Mouse (Mus musculus): ENCODE measurements around the gene Apba3. TPM values are rescaled to one million over a fixed set of nuclear protein-coding genes. Genes with fewer than 3 reads are reported as not detected.

The Apba3 gene
- polyA plus RNA-seq, 1 experiment from 2014 or later: 61.2 TPM

DNA sequence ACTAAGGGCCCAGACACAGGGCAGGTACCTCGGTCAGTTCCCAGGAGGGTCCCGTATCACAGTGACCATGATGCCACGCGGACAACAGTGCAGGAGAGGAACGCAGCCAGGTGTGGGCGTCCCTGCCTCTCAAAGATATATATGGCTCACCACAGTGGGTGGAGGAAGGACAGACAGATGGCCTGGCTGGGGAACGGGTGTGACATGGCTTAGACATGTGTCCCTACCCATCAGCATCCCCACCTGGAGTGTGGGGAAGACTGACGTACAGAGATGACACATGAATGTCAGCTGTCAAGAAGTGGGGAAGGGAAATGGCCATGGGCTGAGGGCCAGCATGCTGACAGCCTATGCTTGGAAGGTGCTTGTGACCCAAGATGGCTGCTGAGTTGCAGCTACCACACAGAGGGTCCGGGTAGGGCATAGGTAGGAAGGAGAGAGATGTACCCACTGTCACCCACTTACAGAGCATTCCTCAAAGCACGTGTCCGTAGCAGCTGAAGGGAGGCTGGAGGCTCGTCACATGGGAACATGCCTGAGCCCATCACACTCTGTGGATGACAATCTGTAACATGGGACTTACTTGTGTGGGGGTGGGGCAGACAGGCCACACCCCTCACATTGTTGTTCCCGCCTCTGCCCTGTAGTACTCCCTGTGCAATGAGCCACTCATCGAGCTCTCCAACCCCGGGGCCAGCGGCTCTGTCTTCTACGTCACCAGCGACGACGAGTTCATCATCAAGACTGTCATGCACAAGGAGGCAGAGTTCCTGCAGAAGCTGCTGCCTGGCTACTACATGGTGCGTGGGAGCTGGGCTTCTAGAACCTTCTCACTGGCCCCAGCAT is 40.3 kb downstream of the Apba3 start:
- 91% methylated on average over 21 of the region's 21 CpGs for whole genome bisulfite sequencing
- ATAC-seq (ENCODE audit: low read depth): no peak
- Histone ChIP-seq H3K9me3 (ENCODE audit: control insufficient read depth, low read length) (no peaks in the 10 kb centered on the region), H3K27me3 (ENCODE audit: control insufficient read depth, insufficient read depth, low read depth, low read length) (no peaks in the 10 kb centered on the region), H3K4me3 (ENCODE audit: low read length) (no peak overlapping the region), H3K4me2 (ENCODE audit: low read depth, low read length) (no peak overlapping the region), H3K27ac (ENCODE audit: low read length) (no peak overlapping the region), H3K4me1 (replicated peaks; ENCODE audit: control insufficient read depth, insufficient read depth, low read length) (peaks cover 17% of the 10 kb centered on the region), H3K9ac (ENCODE audit: low read length) (no peak overlapping the region), H3K36me3 (ENCODE audit: control insufficient read depth, insufficient read depth, low read length) (peaks cover 46% of the 10 kb centered on the region)

DNA sequence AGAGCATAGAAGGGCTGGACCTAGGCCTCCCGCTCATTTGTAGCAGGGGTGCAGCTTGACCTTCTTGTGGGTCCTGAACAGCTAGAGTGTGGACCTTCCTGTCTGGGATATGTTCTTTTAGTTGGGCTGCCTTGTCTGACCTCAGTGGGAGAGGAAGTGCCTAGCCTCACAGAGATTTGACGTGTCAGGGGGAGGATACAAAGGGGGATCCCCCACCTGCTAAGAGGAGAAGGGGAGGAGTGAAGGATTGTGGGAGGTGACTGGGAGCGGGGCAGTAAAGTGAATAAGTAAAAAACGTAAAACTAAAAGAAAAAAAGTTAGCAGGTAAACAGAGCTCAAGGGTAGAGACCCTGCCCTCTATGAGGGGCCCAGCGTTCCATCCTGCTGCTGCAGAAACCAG is 42.8 kb downstream of the Apba3 start:
- H3K9me3 ChIP-seq (ENCODE audit: control insufficient read depth, low read length): no peaks in the 10 kb centered on the region
- no peak overlapping the region for H3K4me3 ChIP-seq (ENCODE audit: low read length)
- ATAC-seq (ENCODE audit: low read depth): no peak
- H3K9ac ChIP-seq (ENCODE audit: low read length): no peak overlapping the region
- H3K4me1 ChIP-seq (replicated peaks; ENCODE audit: control insufficient read depth, insufficient read depth, low read length): no peaks in the 10 kb centered on the region
- no peak overlapping the region for H3K4me2 ChIP-seq (ENCODE audit: low read depth, low read length)
- H3K36me3 ChIP-seq (ENCODE audit: control insufficient read depth, insufficient read depth, low read length): peaks cover 66% of the 10 kb centered on the region
- no peaks in the 10 kb centered on the region for H3K27me3 ChIP-seq (ENCODE audit: control insufficient read depth, insufficient read depth, low read depth, low read length)
- H3K27ac ChIP-seq (ENCODE audit: low read length): no peak overlapping the region
- 81% methylated on average over 5 of the region's 5 CpGs for WGBS

DNA sequence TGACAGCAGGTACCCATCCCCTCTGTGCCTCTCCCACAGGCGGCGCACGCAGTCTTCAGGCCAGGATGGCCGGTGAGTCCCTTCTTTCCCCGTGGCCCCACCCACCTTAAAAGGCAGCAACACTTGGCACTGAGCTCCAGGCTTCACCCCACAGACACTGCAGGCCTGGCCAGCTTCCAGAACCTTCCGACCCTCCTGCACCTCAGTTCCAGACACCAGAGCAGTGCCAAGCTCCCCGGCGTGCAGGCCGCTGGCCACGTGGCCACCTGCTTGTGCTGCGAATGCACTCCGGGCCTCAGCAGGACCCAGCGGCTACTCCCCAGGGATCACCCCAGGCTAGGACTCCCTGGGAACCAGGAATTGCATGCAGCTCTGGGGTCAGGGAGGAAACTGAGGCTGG is 46.8 kb downstream of the Apba3 start:
- Histone ChIP-seq H3K9ac (ENCODE audit: low read length) (no peak overlapping the region), H3K4me3 (ENCODE audit: low read length) (no peak overlapping the region), H3K36me3 (ENCODE audit: control insufficient read depth, insufficient read depth, low read length) (peaks cover 57% of the 10 kb centered on the region), H3K9me3 (ENCODE audit: control insufficient read depth, low read length) (no peaks in the 10 kb centered on the region), H3K4me1 (replicated peaks; ENCODE audit: control insufficient read depth, insufficient read depth, low read length) (peaks cover 22% of the 10 kb centered on the region), H3K4me2 (ENCODE audit: low read depth, low read length) (no peak overlapping the region), H3K27me3 (ENCODE audit: control insufficient read depth, insufficient read depth, low read depth, low read length) (no peaks in the 10 kb centered on the region), H3K27ac (ENCODE audit: low read length) (no peak overlapping the region)
- ATAC-seq (ENCODE audit: low read depth): no peak
- WGBS: 86% methylated on average over 13 of the region's 13 CpGs

DNA sequence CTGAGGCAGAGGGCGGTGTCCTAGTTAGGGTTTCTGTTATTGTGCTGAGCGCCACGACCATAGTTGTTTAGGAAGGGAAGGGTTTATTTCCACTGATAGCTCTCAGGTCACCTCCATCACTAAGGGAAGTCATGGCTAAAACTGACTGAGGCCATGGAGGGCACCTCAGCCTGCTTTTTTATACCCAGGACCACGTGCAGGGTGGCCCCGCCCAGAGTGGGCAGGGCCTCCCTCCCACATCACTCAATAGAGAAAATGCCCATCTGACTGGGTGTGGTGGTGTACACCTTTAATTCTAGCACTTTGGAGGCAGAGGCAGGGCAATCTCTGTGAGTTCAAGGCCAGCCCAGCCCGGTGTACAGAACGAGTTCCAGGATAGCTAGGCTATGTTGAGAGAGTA is 47.4 kb downstream of the Apba3 start:
- 82% methylated on average over 7 of the region's 7 CpGs for WGBS
- H3K4me1 ChIP-seq (replicated peaks; ENCODE audit: control insufficient read depth, insufficient read depth, low read length): peaks cover 29% of the 10 kb centered on the region

DNA sequence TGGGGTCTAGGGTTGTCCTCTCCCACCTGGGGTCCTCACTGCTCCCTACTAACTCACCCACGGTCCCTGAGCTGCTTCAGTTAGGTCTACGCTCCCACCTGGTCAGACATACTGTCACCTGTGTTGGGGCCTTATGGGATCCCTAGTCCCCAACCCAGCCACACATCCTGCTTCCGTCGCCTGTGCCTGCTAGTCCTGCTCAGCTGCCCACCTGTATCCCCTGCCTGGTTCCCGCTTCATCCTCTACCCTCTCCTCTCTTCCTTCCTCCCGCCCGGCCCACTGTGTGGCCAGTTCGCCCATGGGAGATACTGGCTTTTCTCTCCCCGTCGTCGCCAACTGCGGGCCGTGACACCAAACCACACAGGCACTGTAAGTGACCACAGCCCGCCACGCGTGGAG is 48.8 kb downstream of the Apba3 start:
- Histone ChIP-seq H3K4me3 (ENCODE audit: low read length) (no peak overlapping the region), H3K4me1 (replicated peaks; ENCODE audit: control insufficient read depth, insufficient read depth, low read length) (peaks cover 36% of the 10 kb centered on the region), H3K27me3 (ENCODE audit: control insufficient read depth, insufficient read depth, low read depth, low read length) (no peaks in the 10 kb centered on the region), H3K9ac (ENCODE audit: low read length) (no peak overlapping the region), H3K4me2 (ENCODE audit: low read depth, low read length) (no peak overlapping the region), H3K36me3 (ENCODE audit: control insufficient read depth, insufficient read depth, low read length) (peaks cover 46% of the 10 kb centered on the region), H3K9me3 (ENCODE audit: control insufficient read depth, low read length) (no peaks in the 10 kb centered on the region), H3K27ac (ENCODE audit: low read length) (no peak overlapping the region)
- WGBS: 89% methylated on average over 16 of the region's 16 CpGs
- no peak for ATAC-seq (ENCODE audit: low read depth)

More for the DNA sequence above, 47.4 kb downstream of the Apba3 start:
- no peak overlapping the region for H3K4me3 ChIP-seq (ENCODE audit: low read length)
- H3K4me2 ChIP-seq (ENCODE audit: low read depth, low read length): no peak overlapping the region
- H3K36me3 ChIP-seq (ENCODE audit: control insufficient read depth, insufficient read depth, low read length): peaks cover 50% of the 10 kb centered on the region
- no peak overlapping the region for H3K9ac ChIP-seq (ENCODE audit: low read length)
- no peak overlapping the region for H3K27ac ChIP-seq (ENCODE audit: low read length)
- no peak for ATAC-seq (ENCODE audit: low read depth)
- no peaks in the 10 kb centered on the region for H3K9me3 ChIP-seq (ENCODE audit: control insufficient read depth, low read length)
- no peaks in the 10 kb centered on the region for H3K27me3 ChIP-seq (ENCODE audit: control insufficient read depth, insufficient read depth, low read depth, low read length)

DNA sequence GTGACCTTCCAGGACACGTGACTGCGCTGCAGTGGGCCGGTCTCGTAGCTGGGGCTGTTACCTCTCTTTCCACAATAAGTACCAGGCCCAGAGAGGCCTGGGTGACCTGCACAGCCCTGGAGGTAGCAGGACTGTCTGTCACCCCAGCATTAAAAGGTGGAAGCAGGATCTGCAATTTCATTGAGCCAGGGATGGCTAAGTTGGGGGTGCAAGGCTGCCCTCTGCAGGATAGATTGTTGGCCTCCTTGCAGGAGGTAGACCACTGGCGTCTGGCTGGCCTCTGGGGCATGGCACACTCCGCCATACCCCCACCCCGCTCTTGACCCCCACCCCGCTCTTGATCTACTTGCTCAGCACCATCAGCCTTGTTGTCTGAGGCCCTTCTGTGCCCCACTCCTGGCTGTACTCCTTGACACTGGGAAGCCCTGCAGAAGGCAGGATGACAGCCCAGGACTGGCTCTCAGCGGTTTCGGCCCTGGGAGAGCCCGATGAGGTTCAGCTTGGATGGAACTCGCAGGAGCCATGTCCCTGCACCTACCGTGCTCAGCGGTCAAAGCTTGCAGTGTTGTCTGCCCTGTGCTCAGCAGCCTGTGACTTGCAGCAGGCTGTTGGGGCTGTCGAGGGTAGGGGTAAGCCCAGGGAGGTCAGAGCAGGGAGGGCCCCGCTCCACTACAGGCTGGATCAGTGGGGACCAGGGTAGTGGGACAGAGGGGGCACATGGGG is 49.7 kb downstream of the Apba3 start:
- H3K27ac ChIP-seq (ENCODE audit: low read length): 0 out of 2 replicates have a peak overlapping the region, but pooled peaks have one; percentile 25
- H3K36me3 ChIP-seq (ENCODE audit: control insufficient read depth, insufficient read depth, low read length): peaks cover 39% of the 10 kb centered on the region
- peak overlapping the region; percentile 64 for H3K9ac ChIP-seq (ENCODE audit: low read length)
- peak overlapping the region; percentile 39; the same call in 1 of the 2 replicates for H3K4me3 ChIP-seq (ENCODE audit: low read length)
- no peaks in the 10 kb centered on the region for H3K9me3 ChIP-seq (ENCODE audit: control insufficient read depth, low read length)
- no peaks in the 10 kb centered on the region for H3K27me3 ChIP-seq (ENCODE audit: control insufficient read depth, insufficient read depth, low read depth, low read length)
- no peak for ATAC-seq (ENCODE audit: low read depth)
- 51% methylated on average over 16 of the region's 16 CpGs for WGBS
- peak overlapping the region; percentile 63 for H3K4me2 ChIP-seq (ENCODE audit: low read depth, low read length)
- peaks cover 36% of the 10 kb centered on the region for H3K4me1 ChIP-seq (replicated peaks; ENCODE audit: control insufficient read depth, insufficient read depth, low read length)

DNA sequence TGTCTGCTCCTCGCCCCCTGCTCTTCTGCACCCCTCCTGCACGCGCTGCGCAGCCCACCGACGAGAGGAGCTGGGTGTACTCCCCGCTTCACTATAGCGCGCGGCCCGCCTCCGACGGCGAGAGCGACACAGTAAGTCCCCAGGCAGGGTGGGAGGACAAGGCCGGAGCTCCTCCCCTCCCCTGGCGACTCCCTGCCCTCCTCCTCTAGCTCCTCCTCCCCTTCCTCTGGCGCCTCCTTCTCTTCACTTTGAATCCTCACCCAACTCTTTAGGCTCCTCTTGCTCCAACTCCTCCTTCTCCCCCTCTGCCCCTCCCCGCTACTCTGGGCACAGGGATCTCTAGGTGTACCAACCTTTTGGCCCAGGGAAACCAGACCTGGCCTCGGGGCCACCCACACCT is 50.5 kb downstream of the Apba3 start:
- peak overlapping the region; percentile 63 for H3K4me2 ChIP-seq (ENCODE audit: low read depth, low read length)
- peak; percentile 10 for ATAC-seq (ENCODE audit: low read depth)
- H3K36me3 ChIP-seq (ENCODE audit: control insufficient read depth, insufficient read depth, low read length): peaks cover 35% of the 10 kb centered on the region
- peak overlapping the region; percentile 64 for H3K9ac ChIP-seq (ENCODE audit: low read length)
- no peaks in the 10 kb centered on the region for H3K9me3 ChIP-seq (ENCODE audit: control insufficient read depth, low read length)
- H3K27ac ChIP-seq (ENCODE audit: low read length): peak overlapping the region; percentile 47
- no peaks in the 10 kb centered on the region for H3K27me3 ChIP-seq (ENCODE audit: control insufficient read depth, insufficient read depth, low read depth, low read length)
- peak overlapping the region; percentile 39 for H3K4me3 ChIP-seq (ENCODE audit: low read length)
- peaks cover 43% of the 10 kb centered on the region for H3K4me1 ChIP-seq (replicated peaks; ENCODE audit: control insufficient read depth, insufficient read depth, low read length)
- WGBS: 11% methylated on average over 16 of the region's 20 CpGs

DNA sequence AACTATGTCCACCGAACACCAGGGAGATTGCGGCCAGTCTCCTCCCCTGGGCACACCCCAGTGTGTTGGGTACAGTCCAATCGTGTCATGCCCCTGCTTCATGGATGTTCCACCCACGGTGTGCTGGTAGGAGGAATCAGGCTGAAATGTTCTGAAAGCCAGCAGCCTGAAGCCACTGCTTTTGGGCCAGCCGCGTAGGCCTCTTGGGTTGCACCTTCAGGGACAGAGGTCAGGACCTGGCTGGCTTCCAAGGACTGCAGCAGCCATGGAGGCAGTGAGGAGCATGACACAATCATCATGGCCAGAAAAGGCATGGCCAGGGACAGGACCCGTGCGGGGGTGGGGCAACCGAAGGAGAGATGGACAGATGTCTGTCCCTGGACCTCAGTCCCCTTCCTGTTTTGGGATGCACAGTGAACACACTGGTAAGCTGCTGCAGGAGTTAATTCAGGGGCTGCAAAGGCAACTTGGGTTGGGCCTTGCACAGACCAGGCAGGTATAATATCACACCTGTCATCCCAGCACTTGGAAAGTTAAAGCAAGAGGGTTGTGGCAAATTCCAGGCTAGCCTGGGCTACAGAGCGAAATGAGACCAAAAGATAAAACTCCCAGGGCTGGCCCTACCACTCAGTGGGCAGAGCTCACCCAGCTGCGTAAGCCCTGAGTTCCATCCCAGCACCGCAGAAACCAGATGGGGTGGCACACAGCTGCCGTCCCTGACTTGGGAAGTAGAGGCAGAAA is 52.0 kb downstream of the Apba3 start:
- Histone ChIP-seq H3K36me3 (ENCODE audit: control insufficient read depth, insufficient read depth, low read length) (peaks cover 37% of the 10 kb centered on the region), H3K27me3 (ENCODE audit: control insufficient read depth, insufficient read depth, low read depth, low read length) (no peaks in the 10 kb centered on the region), H3K4me1 (replicated peaks; ENCODE audit: control insufficient read depth, insufficient read depth, low read length) (peaks cover 46% of the 10 kb centered on the region), H3K4me3 (ENCODE audit: low read length) (no peak overlapping the region), H3K9ac (ENCODE audit: low read length) (peak overlapping the region; percentile 94), H3K4me2 (ENCODE audit: low read depth, low read length) (peak overlapping the region; percentile 71), H3K9me3 (ENCODE audit: control insufficient read depth, low read length) (no peaks in the 10 kb centered on the region), H3K27ac (ENCODE audit: low read length) (peak overlapping the region; percentile 92)
- 82% methylated on average over 13 of the region's 13 CpGs for WGBS
- ATAC-seq (ENCODE audit: low read depth): no peak

DNA sequence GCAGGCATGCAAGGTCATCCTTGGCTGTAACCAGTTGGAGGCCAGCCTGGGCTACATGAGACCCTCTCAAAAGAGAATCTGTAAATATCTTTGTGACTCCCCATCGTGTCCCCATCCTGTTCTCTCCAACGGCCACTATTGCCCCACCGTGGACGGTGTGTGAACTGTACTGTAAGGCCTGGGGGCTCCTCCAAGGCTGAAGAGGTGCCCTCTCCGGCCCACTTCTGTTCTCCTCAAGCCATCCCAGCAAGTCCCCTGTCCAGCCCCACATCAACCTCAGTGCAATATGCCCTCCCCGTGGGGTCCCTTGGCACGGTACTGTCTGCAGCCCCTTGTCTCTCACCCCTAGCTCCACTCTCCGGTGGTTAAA is 52.6 kb downstream of the Apba3 start:
- Histone ChIP-seq H3K9ac (ENCODE audit: low read length) (peak overlapping the region; percentile 94), H3K27me3 (ENCODE audit: control insufficient read depth, insufficient read depth, low read depth, low read length) (no peaks in the 10 kb centered on the region), H3K4me2 (ENCODE audit: low read depth, low read length) (peak overlapping the region; percentile 71), H3K27ac (ENCODE audit: low read length) (peak overlapping the region; percentile 92), H3K36me3 (ENCODE audit: control insufficient read depth, insufficient read depth, low read length) (peaks cover 37% of the 10 kb centered on the region), H3K4me1 (replicated peaks; ENCODE audit: control insufficient read depth, insufficient read depth, low read length) (peaks cover 46% of the 10 kb centered on the region), H3K4me3 (ENCODE audit: low read length) (peak overlapping the region; percentile 94), H3K9me3 (ENCODE audit: control insufficient read depth, low read length) (no peaks in the 10 kb centered on the region)
- WGBS: 25% methylated on average over 8 of the region's 8 CpGs
- no peak for ATAC-seq (ENCODE audit: low read depth)

All from lung, embryonic 16.5 days (tissue).